ENCODE assay signal across 31 mouse cellular contexts in the genomic region with DNA sequence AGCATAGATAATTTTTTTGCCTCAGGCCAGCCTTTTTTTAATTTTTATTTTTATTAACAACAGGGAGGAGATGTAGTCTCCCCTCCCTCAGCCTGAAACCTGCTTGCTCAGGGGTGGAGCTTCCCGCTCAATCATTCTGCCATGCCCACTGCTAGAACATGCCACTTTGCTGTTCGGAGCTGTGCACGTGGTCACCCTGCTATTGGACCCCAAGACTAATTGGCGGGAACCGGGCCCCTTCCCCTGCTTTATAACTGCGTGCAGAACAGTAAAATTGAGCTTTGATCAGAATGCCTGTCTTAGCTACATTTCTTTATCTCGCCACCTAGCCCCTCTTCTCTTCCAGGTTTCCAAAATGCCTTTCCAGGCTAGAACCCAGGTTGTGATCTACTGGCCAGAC. TPM values are rescaled to one million over a fixed set of nuclear protein-coding genes. Genes with fewer than 3 reads are reported as not detected.
"Had no signal": no experiment of that assay in that cellular context is flagged by ENCODE, and none has a peak within 500 bp of the region (broad histone marks: within the 10 kb centered on the region; RNA-seq: fewer than 3 reads in every experiment).

No protein-coding gene starts in this region.

RNA-seq across cellular contexts. Expression of a gene that starts 6.1 kb away (rescaled TPM):
- polyA plus RNA-seq: limb, embryonic 10.5 days; limb, embryonic 11.5 days; limb, embryonic 12.5 days; limb, embryonic 13.5 days; limb, embryonic 14.5 days; limb, embryonic 15.5 days; liver, adult 2 months; liver, embryonic 11.5 days; liver, embryonic 12.5 days; liver, embryonic 13.5 days; liver, embryonic 14.5 days; liver, embryonic 15.5 days; liver, embryonic 16.5 days; liver, postnatal 0 days; lung, adult 2 months; lung, embryonic 14.5 days; lung, embryonic 15.5 days; lung, embryonic 16.5 days; lung, postnatal 0 days; macrophage; midbrain, embryonic 10.5 days; midbrain, embryonic 11.5 days; midbrain, embryonic 12.5 days; midbrain, embryonic 13.5 days; midbrain, embryonic 14.5 days; midbrain, embryonic 15.5 days; midbrain, embryonic 16.5 days; midbrain, postnatal 0 days; myocyte; neural tube, embryonic 11.5 days; neural tube, embryonic 12.5 days had no signal

RNA-seq across cellular contexts. Expression of a gene that starts 18.8 kb away (rescaled TPM):
- polyA plus RNA-seq: limb, embryonic 10.5 days; limb, embryonic 11.5 days; limb, embryonic 12.5 days; limb, embryonic 13.5 days; limb, embryonic 14.5 days; limb, embryonic 15.5 days; liver, adult 2 months; liver, embryonic 11.5 days; liver, embryonic 12.5 days; liver, embryonic 13.5 days; liver, embryonic 14.5 days; liver, embryonic 15.5 days; liver, embryonic 16.5 days; liver, postnatal 0 days; lung, adult 2 months; lung, embryonic 14.5 days; lung, embryonic 15.5 days; lung, embryonic 16.5 days; lung, postnatal 0 days; macrophage; midbrain, embryonic 10.5 days; midbrain, embryonic 11.5 days; midbrain, embryonic 12.5 days; midbrain, embryonic 13.5 days; midbrain, embryonic 14.5 days; midbrain, embryonic 15.5 days; midbrain, embryonic 16.5 days; midbrain, postnatal 0 days; myocyte; neural tube, embryonic 11.5 days; neural tube, embryonic 12.5 days had no signal

RNA-seq across cellular contexts. Expression of a gene that starts 21.3 kb away (rescaled TPM):
- polyA plus RNA-seq: limb, embryonic 10.5 days; limb, embryonic 12.5 days; limb, embryonic 13.5 days; limb, embryonic 14.5 days; limb, embryonic 15.5 days; liver, adult 2 months; liver, embryonic 11.5 days; liver, embryonic 12.5 days; liver, embryonic 13.5 days; liver, embryonic 14.5 days; liver, embryonic 15.5 days; liver, embryonic 16.5 days; liver, postnatal 0 days; lung, adult 2 months; lung, embryonic 14.5 days; lung, embryonic 15.5 days; lung, embryonic 16.5 days; lung, postnatal 0 days; macrophage; midbrain, embryonic 10.5 days; midbrain, embryonic 12.5 days; myocyte; neural tube, embryonic 11.5 days had no signal

RNA-seq across cellular contexts. Expression of a gene that starts 34.8 kb away (rescaled TPM):
- polyA plus RNA-seq: limb, embryonic 10.5 days; limb, embryonic 11.5 days; limb, embryonic 12.5 days; limb, embryonic 13.5 days; limb, embryonic 14.5 days; limb, embryonic 15.5 days; liver, adult 2 months; liver, embryonic 11.5 days; liver, embryonic 12.5 days; liver, embryonic 13.5 days; liver, embryonic 14.5 days; liver, embryonic 15.5 days; liver, embryonic 16.5 days; liver, postnatal 0 days; lung, adult 2 months; lung, embryonic 14.5 days; lung, embryonic 15.5 days; lung, embryonic 16.5 days; lung, postnatal 0 days; macrophage; midbrain, embryonic 10.5 days; midbrain, embryonic 11.5 days; midbrain, embryonic 12.5 days; midbrain, embryonic 13.5 days; midbrain, embryonic 14.5 days; midbrain, embryonic 15.5 days; midbrain, embryonic 16.5 days; midbrain, postnatal 0 days; myocyte; neural tube, embryonic 11.5 days; neural tube, embryonic 12.5 days had no signal

RNA-seq across cellular contexts. Expression of a gene that starts 36.8 kb away (rescaled TPM):
- polyA plus RNA-seq: limb, embryonic 10.5 days; limb, embryonic 11.5 days; limb, embryonic 12.5 days; limb, embryonic 13.5 days; limb, embryonic 14.5 days; limb, embryonic 15.5 days; liver, adult 2 months; liver, embryonic 11.5 days; liver, embryonic 12.5 days; liver, embryonic 13.5 days; liver, embryonic 14.5 days; liver, embryonic 15.5 days; liver, embryonic 16.5 days; liver, postnatal 0 days; lung, adult 2 months; lung, embryonic 14.5 days; lung, embryonic 15.5 days; lung, embryonic 16.5 days; lung, postnatal 0 days; macrophage; midbrain, embryonic 10.5 days; midbrain, embryonic 11.5 days; midbrain, embryonic 12.5 days; midbrain, embryonic 13.5 days; midbrain, embryonic 14.5 days; midbrain, embryonic 15.5 days; midbrain, embryonic 16.5 days; midbrain, postnatal 0 days; myocyte; neural tube, embryonic 11.5 days; neural tube, embryonic 12.5 days had no signal
